Mouse (Mus musculus) gastrocnemius, adult 18-20 months (tissue): ENCODE data around the gene Erc2. TPM values are rescaled to one million over a fixed set of nuclear protein-coding genes. Genes with fewer than 3 reads are reported as not detected.
"Not testable (repeated sequence)": the region's sequence is repeated elsewhere in the genome, so short reads cannot be mapped to it uniquely, and the experiment has no call there.

Source experiments
- DNase-seq: peaks from one replicate; pipeline ENCODE4 v3.0.0; 2021; ENCODE audit warnings: low spot score
- total RNA-seq, 2 experiments: library from RNA; stranded (reverse); gene quantifications; 2 replicates each; pipeline ENCODE4 v1.2.3; 2021

Gene Erc2
- total RNA-seq, 2 experiments from 2014 or later = 0.11 to 0.83 TPM

GRCm38 (mm10) chr14:27828089-27828488 lies 205.9 kb downstream of the Erc2 start:
- DNase-seq = no peak

- DNase-seq = no peak
These were observed 210.0 kb downstream of the Erc2 start for GRCm38 (mm10) chr14:27832196-27832595.

- DNase-seq = no peak
These were observed 213.1 kb downstream of the Erc2 start for GRCm38 (mm10) chr14:27835351-27835750.

GRCm38 (mm10) chr14:27837601-27838105 lies 215.4 kb downstream of the Erc2 start:
- no peak for DNase-seq

GRCm38 (mm10) chr14:27840120-27840519 lies 217.9 kb downstream of the Erc2 start:
- DNase-seq = no peak

GRCm38 (mm10) chr14:27846875-27847274 lies 224.6 kb downstream of the Erc2 start:
- no peak for DNase-seq

GRCm38 (mm10) chr14:27847291-27847690 lies 225.1 kb downstream of the Erc2 start:
- DNase-seq = no peak

GRCm38 (mm10) chr14:27851231-27851630 lies 229.0 kb downstream of the Erc2 start:
- no peak for DNase-seq

- DNase-seq = no peak
These were observed 230.4 kb downstream of the Erc2 start for GRCm38 (mm10) chr14:27852606-27853005.

GRCm38 (mm10) chr14:27860371-27861046 lies 238.3 kb downstream of the Erc2 start:
- no peak for DNase-seq

- no peak for DNase-seq
These were observed 240.1 kb downstream of the Erc2 start for GRCm38 (mm10) chr14:27862299-27862698.

GRCm38 (mm10) chr14:27867386-27867785 lies 245.2 kb downstream of the Erc2 start:
- no peak for DNase-seq

GRCm38 (mm10) chr14:27873619-27874018 lies 251.4 kb downstream of the Erc2 start:
- DNase-seq = no peak

GRCm38 (mm10) chr14:27875991-27876411 lies 253.8 kb downstream of the Erc2 start:
- DNase-seq = no peak

- DNase-seq = no peak
These were observed 259.7 kb downstream of the Erc2 start for GRCm38 (mm10) chr14:27881972-27882371.

GRCm38 (mm10) chr14:27886337-27886736 lies 264.1 kb downstream of the Erc2 start:
- not testable (repeated sequence) for DNase-seq

- no peak for DNase-seq
These were observed 265.3 kb downstream of the Erc2 start for GRCm38 (mm10) chr14:27887488-27887887.

- DNase-seq = no peak
These were observed 267.4 kb downstream of the Erc2 start for GRCm38 (mm10) chr14:27889650-27890049.

- no peak for DNase-seq
These were observed 270.2 kb downstream of the Erc2 start for GRCm38 (mm10) chr14:27892416-27892815.

GRCm38 (mm10) chr14:27901772-27902171 lies 279.5 kb downstream of the Erc2 start:
- no peak for DNase-seq

GRCm38 (mm10) chr14:27921656-27922373 lies 299.6 kb downstream of the Erc2 start:
- no peak for DNase-seq

- no peak for DNase-seq
These were observed 305.1 kb downstream of the Erc2 start for GRCm38 (mm10) chr14:27927369-27927768.

- no peak for DNase-seq
These were observed 311.3 kb downstream of the Erc2 start for GRCm38 (mm10) chr14:27933533-27933932.
